Mouse (Mus musculus) lung, adult 18-20 months (tissue): ENCODE results near the gene Vmn1r174.
"Not testable (repeated sequence)": the region's sequence is repeated elsewhere in the genome, so short reads cannot be mapped to it uniquely, and the experiment has no call there.

Experiments
- DNase-seq, 2 experiments: peaks; one replicate each; pipeline ENCODE4 v3.0.0; 2022; ENCODE audit warnings: mixed read lengths in 2 of 2

The Vmn1r174 gene

GRCm38 (mm10) chr7:23751970-23752369, at the start of gene Vmn1r174:
Vmn1r174 (plus strand) TSS chr7:23752270.
- not testable (repeated sequence) for DNase-seq

GRCm38 (mm10) chr7:23784526-23784925, 32.5 kb downstream of the Vmn1r174 start:
- no peak for DNase-seq

GRCm38 (mm10) chr7:23810543-23810942, 58.5 kb downstream of the Vmn1r174 start, which contains the start of gene Vmn1r175:
Vmn1r175 (minus strand) TSS chr7:23810643.
- not testable (repeated sequence) for DNase-seq
